Mouse (Mus musculus) liver, embryonic 16.5 days (tissue): ENCODE results near the gene Tmem117. TPM values are rescaled to one million over a fixed set of nuclear protein-coding genes. Genes with fewer than 3 reads are reported as not detected.

Experiments used
- ATAC-seq: fragments of 200-750 bp; cut with Nextera tagmentation; 2 replicates; pipeline ENCODE4 v1.8.0; 2017; ENCODE audit warnings: low read depth, mild to moderate bottlenecking, moderate number of reproducible peaks, moderate library complexity
- H3K27ac ChIP-seq: fragments of 300-500 bp; sonication (generic); 2 replicates; pipeline ENCODE4 v1.5.1; 2014; ENCODE audit warnings: mild to moderate bottlenecking, low read length
- H3K27me3 ChIP-seq: fragments of 300-500 bp; sonication (generic); 2 replicates; pipeline ENCODE4 v1.6.1; 2014; ENCODE audit warnings: low read depth, low read length, mixed read lengths; ENCODE audit not compliant: control insufficient read depth, insufficient read depth
- H3K36me3 ChIP-seq: fragments of 300-500 bp; sonication (generic); 2 replicates; pipeline ENCODE4 v1.6.1; 2014; ENCODE audit warnings: mild to moderate bottlenecking; ENCODE audit not compliant: control insufficient read depth, insufficient read depth
- H3K4me1 ChIP-seq: fragments of 300-500 bp; sonication (generic); 2 replicates; pipeline ENCODE4 v1.6.1; 2014; ENCODE audit warnings: low read depth, low read length, mixed read lengths; ENCODE audit not compliant: control insufficient read depth
- H3K4me2 ChIP-seq: fragments of 300-500 bp; sonication (generic); 2 replicates; pipeline ENCODE4 v1.6.1; 2014; ENCODE audit warnings: low read depth, low read length, mixed read lengths
- H3K4me3 ChIP-seq: fragments of 300-500 bp; sonication (generic); 2 replicates; pipeline ENCODE4 v1.5.1; 2014; ENCODE audit warnings: low read depth, mild to moderate bottlenecking, low read length
- H3K9ac ChIP-seq: fragments of 300-500 bp; sonication (generic); 2 replicates; pipeline ENCODE4 v1.6.1; 2014; ENCODE audit warnings: low read depth, low read length
- H3K9me3 ChIP-seq: fragments of 300-500 bp; sonication (generic); replicated peaks from 2 replicates; pipeline ENCODE4 v1.6.1; 2016; ENCODE audit warnings: low read length; ENCODE audit not compliant: control insufficient read depth
- WGBS: fragments of 180-500 bp; shearing (Covaris S2); extraction: QIAGEN DNeasy Blood & Tissue Kit; methylation state at CpG from one replicate; pipeline ENCODE4 v1.1.7; 2014; ENCODE audit not compliant: insufficient replicate concordance; 5-methylcytosine and 5-hydroxymethylcytosine counted together
- polyA plus RNA-seq: library from polyadenylated mRNA; unstranded; fragments of >200 nt; fragmentation: Nextera tagmentation; extraction: Ambion mirVana; gene quantifications from 2 replicates; pipeline ENCODE4 v1.2.1, GENCODE M21; 2015

Tmem117 gene
- polyA plus RNA-seq, 1 experiment from 2014 or later = 0.19 TPM

GRCm38 (mm10) chr15:95138709-95139409, 509.8 kb downstream of the Tmem117 start:
- no peak for ATAC-seq
- Histone ChIP-seq H3K36me3 (no peaks in the 10 kb centered on the region), H3K9me3 (no peaks in the 10 kb centered on the region; the same call in 1 of the 2 replicates), H3K27ac (no peak overlapping the region), H3K9ac (no peak overlapping the region), H3K4me3 (no peak overlapping the region), H3K27me3 (no peaks in the 10 kb centered on the region), H3K4me1 (no peaks in the 10 kb centered on the region), H3K4me2 (no peak overlapping the region)
- WGBS = 62% methylated on average over 12 of the region's 12 CpGs

- 47% methylated on average over 2 of the region's 2 CpGs for WGBS
- no peak overlapping the region for H3K4me3 ChIP-seq
- ATAC-seq = no peak
- H3K36me3 ChIP-seq = no peaks in the 10 kb centered on the region
- H3K4me1 ChIP-seq = no peaks in the 10 kb centered on the region
- H3K4me2 ChIP-seq = no peak overlapping the region
- H3K9ac ChIP-seq = no peak overlapping the region
- H3K27me3 ChIP-seq = no peaks in the 10 kb centered on the region
- no peak overlapping the region for H3K27ac ChIP-seq
- H3K9me3 ChIP-seq = no peaks in the 10 kb centered on the region
These were observed 515.1 kb downstream of the Tmem117 start for GRCm38 (mm10) chr15:95144131-95144530.

- ATAC-seq = no peak
These were observed 516.1 kb downstream of the Tmem117 start for GRCm38 (mm10) chr15:95145118-95145517.

More at GRCm38 (mm10) chr15:95145118-95145517, 516.1 kb downstream of the Tmem117 start:
- 44% methylated on average over 2 of the region's 2 CpGs for WGBS
- Histone ChIP-seq H3K27me3 (no peaks in the 10 kb centered on the region), H3K4me3 (no peak overlapping the region), H3K27ac (no peak overlapping the region), H3K9me3 (no peaks in the 10 kb centered on the region), H3K4me1 (no peaks in the 10 kb centered on the region), H3K9ac (no peak overlapping the region), H3K4me2 (no peak overlapping the region), H3K36me3 (no peaks in the 10 kb centered on the region)

Other genes starting within 250 kb of the Tmem117 start
- gene Adamts20, start 163.8 kb upstream of the Tmem117 start, polyA plus RNA-seq = 0.02 TPM in 2 replicates
- 2.0 and 2.1 TPM in 2 replicates for gene Pus7l, start 85.7 kb upstream of the Tmem117 start, polyA plus RNA-seq
- gene Irak4, start 85.6 kb upstream of the Tmem117 start, polyA plus RNA-seq = 4.5 TPM in 2 replicates
- 25.2 and 26.5 TPM in 2 replicates for gene Twf1, start 39.3 kb upstream of the Tmem117 start, polyA plus RNA-seq